Mouse (Mus musculus) layer of hippocampus, postnatal 25 days (tissue): ENCODE data around the gene Pglyrp1. TPM values are rescaled to one million over a fixed set of nuclear protein-coding genes. Genes with fewer than 3 reads are reported as not detected.

Source experiments
- DNase-seq, 2 experiments: peaks; one replicate each; pipeline ENCODE4 v3.0.0; 2022; ENCODE audit warnings: mixed read lengths in 2 of 2, low spot score in 1 of 2; ENCODE audit errors: extremely low spot score in 1 of 2
- total RNA-seq, 2 experiments: library from RNA; stranded (reverse); gene quantifications; 2 replicates each; pipeline ENCODE4 v1.2.3; 2021

Gene Pglyrp1
- total RNA-seq, 2 experiments from 2014 or later = 8.6 to 17.9 TPM

GRCm38 (mm10) chr7:18884745-18885422 lies 13.8 kb downstream of the Pglyrp1 start:
- no peak for DNase-seq

GRCm38 (mm10) chr7:18886963-18887362 lies 15.8 kb downstream of the Pglyrp1 start:
- no peak for DNase-seq

GRCm38 (mm10) chr7:18890848-18891247 lies 19.7 kb downstream of the Pglyrp1 start:
- no peak for DNase-seq

GRCm38 (mm10) chr7:18891872-18892599 lies 20.9 kb downstream of the Pglyrp1 start:
- DNase-seq = peak; percentile 84 to 87

- no peak for DNase-seq
Measured at GRCm38 (mm10) chr7:18893009-18893408, 21.9 kb downstream of the Pglyrp1 start.

GRCm38 (mm10) chr7:18893651-18894430 lies 22.7 kb downstream of the Pglyrp1 start:
- peak in 1 of 2 experiments; percentile 39 for DNase-seq

GRCm38 (mm10) chr7:18896536-18896935 lies 25.4 kb downstream of the Pglyrp1 start:
- peak; percentile 38 to 59 for DNase-seq

GRCm38 (mm10) chr7:18900513-18900912 lies 29.4 kb downstream of the Pglyrp1 start:
- DNase-seq = no peak

- no peak for DNase-seq
Measured at GRCm38 (mm10) chr7:18902486-18902885, 31.4 kb downstream of the Pglyrp1 start.

GRCm38 (mm10) chr7:18904971-18905370 lies 33.8 kb downstream of the Pglyrp1 start:
- DNase-seq = no peak

GRCm38 (mm10) chr7:18909797-18910196 lies 38.7 kb downstream of the Pglyrp1 start:
- no peak for DNase-seq

GRCm38 (mm10) chr7:18910241-18910831 lies 39.2 kb downstream of the Pglyrp1 start, which contains the start of gene Ccdc61:
Ccdc61 (minus strand) TSS chr7:18910415.
- peak; percentile 92 to 93 for DNase-seq

GRCm38 (mm10) chr7:18916254-18916653 lies 45.1 kb downstream of the Pglyrp1 start:
- no peak for DNase-seq

GRCm38 (mm10) chr7:18917931-18918330 lies 46.8 kb downstream of the Pglyrp1 start:
- DNase-seq = no peak

GRCm38 (mm10) chr7:18921069-18921468 lies 49.9 kb downstream of the Pglyrp1 start:
- DNase-seq = peak; percentile 50 to 55

- peak; percentile 63 to 65 for DNase-seq
Measured at GRCm38 (mm10) chr7:18922807-18923206, 51.7 kb downstream of the Pglyrp1 start.

GRCm38 (mm10) chr7:18923267-18923666 lies 52.1 kb downstream of the Pglyrp1 start:
- no peak for DNase-seq

GRCm38 (mm10) chr7:18923711-18924191 lies 52.6 kb downstream of the Pglyrp1 start:
- no peak for DNase-seq

GRCm38 (mm10) chr7:18924321-18924720 lies 53.2 kb downstream of the Pglyrp1 start:
- no peak for DNase-seq

- DNase-seq = peak; percentile 90 to 92
Measured at GRCm38 (mm10) chr7:18925162-18925938, 54.2 kb downstream of the Pglyrp1 start, which contains the start of gene Nova2. Nova2 (plus strand) TSS chr7:18925888.
